Mouse (Mus musculus): Measurements from ENCODE around the gene Olfr374. TPM values are rescaled to one million over a fixed set of nuclear protein-coding genes. Genes with fewer than 3 reads are reported as not detected.
"Not testable (repeated sequence)": the region's sequence is repeated elsewhere in the genome, so short reads cannot be mapped to it uniquely, and the experiment has no call there.

The Olfr374 gene
- polyA plus RNA-seq (2014; fragmentation: Nextera tagmentation; extraction: Ambion mirVana): not detected in 2 replicates

DNA sequence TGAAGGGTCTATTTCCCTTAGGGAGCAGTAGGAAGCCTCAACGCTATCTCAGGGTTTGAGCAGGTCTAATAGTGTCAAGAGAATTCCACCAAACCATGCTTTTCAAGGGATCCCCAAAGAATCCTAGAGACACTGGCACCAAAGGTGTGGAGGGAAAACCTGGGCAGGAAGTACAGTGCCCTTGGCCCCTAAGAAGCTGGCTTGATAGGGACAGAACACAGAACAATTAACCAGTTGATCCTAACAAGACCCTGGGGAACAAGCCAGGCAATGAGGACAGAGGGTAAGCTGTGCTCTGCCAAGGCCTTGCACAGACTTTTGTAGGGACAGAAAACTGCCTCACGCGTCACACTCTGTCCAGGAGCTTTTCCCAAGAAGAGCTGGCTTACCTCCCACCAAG lies at the start of gene Olfr374:
Olfr374 (plus strand) TSS at position 301 of the 400 bp plus-strand sequence.
- DNase-seq (ENCODE audit: low spot score) (no peak), ATAC-seq (ENCODE audit: insufficient read depth, low FRiP score, low TSS enrichment) (no peak)
- H3K4me1 ChIP-seq (ENCODE audit: control insufficient read depth, insufficient read depth, low read length): no peaks in the 10 kb centered on the region
- H3K9ac ChIP-seq (ENCODE audit: low read length): no peak within 1 kb of the TSS
- no peaks in the 10 kb centered on the region for H3K36me3 ChIP-seq (ENCODE audit: control insufficient read depth, insufficient read depth, low read length)
- no peak within 1 kb of the TSS for H3K27ac ChIP-seq (ENCODE audit: low read depth, low read length)
- no peak within 1 kb of the TSS for H3K4me3 ChIP-seq (ENCODE audit: low read depth, low read length)
- 97% methylated on average over 3 of the region's 3 CpGs for WGBS
- H3K9me3 ChIP-seq (ENCODE audit: control insufficient read depth, low read length): no peaks in the 10 kb centered on the region
- H3K27me3 ChIP-seq (ENCODE audit: control insufficient read depth, insufficient read depth, low read length): no peaks in the 10 kb centered on the region
- no peak within 1 kb of the TSS for H3K4me2 ChIP-seq (ENCODE audit: low read depth)

DNA sequence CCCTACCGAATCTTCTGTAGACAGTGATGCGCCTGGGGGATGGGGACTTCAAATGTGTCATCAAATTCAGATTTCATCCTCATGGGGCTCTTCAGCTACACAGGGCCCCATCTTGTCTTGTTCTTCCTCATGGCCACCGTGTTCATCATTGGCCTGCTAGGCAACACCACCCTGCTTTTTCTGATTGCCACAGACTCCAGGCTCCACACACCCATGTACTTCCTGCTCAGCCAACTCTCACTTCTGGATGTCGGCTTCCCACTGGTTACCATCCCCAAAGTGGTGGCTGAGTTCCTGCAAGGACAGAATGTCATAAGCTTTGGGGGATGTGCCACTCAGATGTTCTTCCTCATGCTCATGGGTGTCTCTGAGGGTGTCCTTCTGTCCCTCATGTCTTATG lies 49.2 kb upstream of the Olfr374 start:
- H3K27me3 ChIP-seq (ENCODE audit: control insufficient read depth, insufficient read depth, low read length); ATAC-seq (ENCODE audit: insufficient read depth, low FRiP score, low TSS enrichment): not testable (repeated sequence)
- 83% methylated on average over 3 of the region's 4 CpGs for WGBS

DNA sequence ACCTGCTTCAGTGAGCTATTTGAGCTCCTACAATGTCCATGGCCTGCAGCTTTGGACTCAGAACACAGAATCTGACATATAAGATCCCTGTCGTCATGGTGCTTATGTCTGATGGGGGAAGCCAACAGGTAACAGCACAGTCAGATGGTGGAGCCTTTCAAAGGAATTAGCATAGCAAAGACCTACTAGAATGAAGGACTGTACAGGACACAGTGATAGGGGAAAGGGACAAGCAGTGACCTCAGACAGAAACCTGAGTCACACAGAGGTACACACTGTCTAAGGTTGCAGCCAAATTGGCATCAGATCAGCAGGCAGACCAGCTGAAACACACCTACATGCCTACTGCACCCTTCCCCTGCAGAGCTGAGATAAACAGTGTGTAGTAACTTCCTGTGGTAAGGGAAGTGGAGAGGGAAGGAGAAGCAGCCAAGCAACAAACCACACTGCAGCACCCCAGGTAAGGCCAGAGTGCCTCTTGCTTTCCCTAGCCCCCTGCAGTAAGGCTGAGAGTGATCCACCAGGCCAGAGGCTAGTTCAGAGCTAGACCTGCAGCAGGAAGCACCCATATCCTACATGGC lies 39.9 kb upstream of the Olfr374 start:
- not testable (repeated sequence) for H3K9me3 ChIP-seq (ENCODE audit: control insufficient read depth, low read length); ATAC-seq (ENCODE audit: insufficient read depth, low FRiP score, low TSS enrichment); H3K27ac ChIP-seq (ENCODE audit: low read depth, low read length); H3K9ac ChIP-seq (ENCODE audit: low read length); H3K4me1 ChIP-seq (ENCODE audit: control insufficient read depth, insufficient read depth, low read length); H3K36me3 ChIP-seq (ENCODE audit: control insufficient read depth, insufficient read depth, low read length); H3K4me2 ChIP-seq (ENCODE audit: low read depth); DNase-seq (ENCODE audit: low spot score); H3K27me3 ChIP-seq (ENCODE audit: control insufficient read depth, insufficient read depth, low read length); H3K4me3 ChIP-seq (ENCODE audit: low read depth, low read length)
- WGBS: 100% methylated on average over 1 of the region's 1 CpGs

More for the DNA sequence above, 49.2 kb upstream of the Olfr374 start:
- H3K9ac ChIP-seq (ENCODE audit: low read length); H3K9me3 ChIP-seq (ENCODE audit: control insufficient read depth, low read length); H3K27ac ChIP-seq (ENCODE audit: low read depth, low read length); H3K4me2 ChIP-seq (ENCODE audit: low read depth); H3K4me3 ChIP-seq (ENCODE audit: low read depth, low read length); H3K36me3 ChIP-seq (ENCODE audit: control insufficient read depth, insufficient read depth, low read length); DNase-seq (ENCODE audit: low spot score); H3K4me1 ChIP-seq (ENCODE audit: control insufficient read depth, insufficient read depth, low read length): not testable (repeated sequence)

DNA sequence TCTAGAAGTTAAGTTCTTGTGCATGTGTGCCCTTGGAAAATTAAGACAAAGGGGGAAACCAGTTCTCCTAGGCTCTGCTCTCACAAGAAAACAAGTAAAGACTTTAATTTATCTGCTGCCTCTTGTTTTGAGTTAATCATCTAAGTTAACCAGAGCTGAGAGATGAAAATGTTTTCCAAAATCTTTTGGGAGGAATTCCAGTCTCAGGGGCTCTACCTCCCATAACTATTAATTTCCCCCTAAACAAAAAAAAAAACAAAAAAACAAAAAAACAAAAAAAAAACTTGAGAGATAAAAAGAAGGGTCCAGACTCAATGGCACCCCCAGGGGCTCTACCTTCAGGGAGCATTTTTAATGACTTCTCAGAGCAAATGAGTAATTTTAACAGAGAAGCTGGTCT lies 24.0 kb upstream of the Olfr374 start, which contains the start of gene Olfr373:
Olfr373 (plus strand) TSS at position 301 of the 400 bp plus-strand sequence.
- not testable (repeated sequence) for DNase-seq (ENCODE audit: low spot score); H3K9ac ChIP-seq (ENCODE audit: low read length); H3K4me3 ChIP-seq (ENCODE audit: low read depth, low read length); H3K36me3 ChIP-seq (ENCODE audit: control insufficient read depth, insufficient read depth, low read length); H3K27ac ChIP-seq (ENCODE audit: low read depth, low read length); H3K4me2 ChIP-seq (ENCODE audit: low read depth); H3K4me1 ChIP-seq (ENCODE audit: control insufficient read depth, insufficient read depth, low read length); H3K9me3 ChIP-seq (ENCODE audit: control insufficient read depth, low read length); H3K27me3 ChIP-seq (ENCODE audit: control insufficient read depth, insufficient read depth, low read length); ATAC-seq (ENCODE audit: insufficient read depth, low FRiP score, low TSS enrichment)

DNA sequence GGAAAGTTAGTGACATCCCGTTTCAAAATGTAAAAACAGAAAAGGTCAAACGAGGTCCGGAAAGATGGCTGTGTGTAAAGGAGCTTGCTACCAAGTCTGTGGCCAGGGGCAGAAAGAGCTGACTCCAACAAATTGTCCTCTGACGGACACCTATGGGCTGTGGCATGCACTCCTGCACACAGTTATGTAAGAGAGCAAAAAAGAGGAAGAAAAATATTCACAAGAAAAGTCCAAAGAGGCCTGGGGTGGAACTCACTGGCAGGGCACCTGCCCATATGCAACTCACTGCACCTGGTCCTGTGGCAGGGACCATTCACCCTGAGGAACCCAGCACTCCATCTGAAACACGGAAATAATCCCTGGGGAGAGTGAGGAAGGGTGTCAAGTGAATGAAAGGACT lies 22.1 kb upstream of the Olfr374 start:
- Histone ChIP-seq H3K36me3 (ENCODE audit: control insufficient read depth, insufficient read depth, low read length) (no peaks in the 10 kb centered on the region), H3K27ac (ENCODE audit: low read depth, low read length) (no peak overlapping the region), H3K4me3 (ENCODE audit: low read depth, low read length) (no peak overlapping the region), H3K4me1 (ENCODE audit: control insufficient read depth, insufficient read depth, low read length) (no peaks in the 10 kb centered on the region), H3K4me2 (ENCODE audit: low read depth) (no peak overlapping the region), H3K27me3 (ENCODE audit: control insufficient read depth, insufficient read depth, low read length) (no peaks in the 10 kb centered on the region), H3K9me3 (ENCODE audit: control insufficient read depth, low read length) (no peaks in the 10 kb centered on the region), H3K9ac (ENCODE audit: low read length) (no peak overlapping the region)
- DNase-seq (ENCODE audit: low spot score): no peak
- no peak for ATAC-seq (ENCODE audit: insufficient read depth, low FRiP score, low TSS enrichment)
- WGBS: 78% methylated on average over 5 of the region's 5 CpGs

DNA sequence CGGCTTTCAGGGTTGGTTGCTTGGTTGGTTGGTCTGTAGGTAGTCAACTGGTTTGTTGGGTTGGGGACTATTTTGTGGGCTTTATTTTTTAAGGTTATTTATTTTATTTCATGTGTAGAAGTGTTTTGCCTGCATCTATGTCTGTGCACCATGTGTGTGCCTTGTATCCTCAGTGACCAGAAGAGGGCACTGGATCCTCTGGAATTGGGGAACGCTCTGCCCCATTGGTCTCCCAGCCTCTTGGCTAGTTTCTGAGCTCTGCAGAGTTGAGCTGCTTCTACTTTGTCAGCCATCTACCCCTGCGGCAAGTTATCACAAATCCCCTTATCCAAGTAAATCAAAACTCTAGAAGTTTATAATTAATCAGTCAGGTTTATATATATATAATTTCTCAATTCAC lies 19.2 kb upstream of the Olfr374 start:
- H3K4me2 ChIP-seq (ENCODE audit: low read depth); H3K9me3 ChIP-seq (ENCODE audit: control insufficient read depth, low read length); H3K36me3 ChIP-seq (ENCODE audit: control insufficient read depth, insufficient read depth, low read length); H3K4me1 ChIP-seq (ENCODE audit: control insufficient read depth, insufficient read depth, low read length); H3K27me3 ChIP-seq (ENCODE audit: control insufficient read depth, insufficient read depth, low read length); H3K27ac ChIP-seq (ENCODE audit: low read depth, low read length); DNase-seq (ENCODE audit: low spot score); H3K9ac ChIP-seq (ENCODE audit: low read length); H3K4me3 ChIP-seq (ENCODE audit: low read depth, low read length); ATAC-seq (ENCODE audit: insufficient read depth, low FRiP score, low TSS enrichment): not testable (repeated sequence)
- WGBS: 85% methylated on average over 3 of the region's 3 CpGs

DNA sequence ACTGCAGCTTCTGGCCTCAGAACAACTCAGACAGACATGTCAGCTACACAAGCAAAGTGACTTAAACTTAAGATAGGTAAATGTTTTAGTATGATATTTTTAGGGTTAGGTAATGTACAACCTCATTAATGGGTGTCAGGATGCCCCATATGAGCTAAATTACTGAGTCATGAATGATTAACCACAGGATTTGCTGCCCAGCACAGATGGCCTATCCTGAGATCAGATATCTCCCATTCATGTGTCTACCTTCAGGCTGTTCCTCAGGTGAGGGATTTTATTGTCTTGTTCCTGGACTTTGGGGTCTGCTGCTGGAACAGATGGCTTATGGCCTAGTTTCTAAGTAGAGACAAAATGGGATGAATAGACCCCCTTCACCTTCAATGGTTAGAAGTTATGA lies 10.1 kb upstream of the Olfr374 start:
- H3K9ac ChIP-seq (ENCODE audit: low read length); ATAC-seq (ENCODE audit: insufficient read depth, low FRiP score, low TSS enrichment); H3K9me3 ChIP-seq (ENCODE audit: control insufficient read depth, low read length); H3K27ac ChIP-seq (ENCODE audit: low read depth, low read length); H3K27me3 ChIP-seq (ENCODE audit: control insufficient read depth, insufficient read depth, low read length); H3K36me3 ChIP-seq (ENCODE audit: control insufficient read depth, insufficient read depth, low read length); H3K4me3 ChIP-seq (ENCODE audit: low read depth, low read length); H3K4me1 ChIP-seq (ENCODE audit: control insufficient read depth, insufficient read depth, low read length); H3K4me2 ChIP-seq (ENCODE audit: low read depth); DNase-seq (ENCODE audit: low spot score): not testable (repeated sequence)

DNA sequence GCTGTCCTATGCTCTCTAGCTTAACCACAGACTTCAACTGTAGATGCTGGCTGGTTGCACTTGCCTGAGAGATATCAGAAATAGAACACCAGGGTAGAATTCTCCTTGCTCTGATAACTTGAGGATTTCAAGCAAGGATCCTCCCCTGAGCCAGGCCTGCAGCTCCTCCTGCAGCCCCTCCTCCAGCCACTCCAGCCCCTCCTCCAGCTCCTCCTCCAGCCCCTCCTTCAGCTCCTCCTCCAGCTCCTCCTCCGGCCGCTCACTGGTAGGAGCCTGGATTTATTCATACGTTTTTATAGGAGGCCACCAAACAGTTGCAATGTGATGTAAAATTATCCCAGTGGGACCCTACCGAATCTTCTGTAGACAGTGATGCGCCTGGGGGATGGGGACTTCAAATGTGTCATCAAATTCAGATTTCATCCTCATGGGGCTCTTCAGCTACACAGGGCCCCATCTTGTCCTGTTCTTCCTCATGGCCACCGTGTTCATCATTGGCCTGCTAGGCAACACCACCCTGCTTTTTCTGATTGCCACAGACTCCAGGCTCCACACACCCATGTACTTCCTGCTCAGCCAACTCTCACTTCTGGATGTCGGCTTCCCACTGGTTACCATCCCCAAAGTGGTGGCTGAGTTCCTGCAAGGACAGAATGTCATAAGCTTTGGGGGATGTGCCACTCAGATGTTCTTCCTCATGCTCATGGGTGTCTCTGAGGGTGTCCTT lies 7.3 kb upstream of the Olfr374 start:
- not testable (repeated sequence) for H3K9ac ChIP-seq (ENCODE audit: low read length); ATAC-seq (ENCODE audit: insufficient read depth, low FRiP score, low TSS enrichment); H3K27me3 ChIP-seq (ENCODE audit: control insufficient read depth, insufficient read depth, low read length); H3K9me3 ChIP-seq (ENCODE audit: control insufficient read depth, low read length); DNase-seq (ENCODE audit: low spot score); H3K4me3 ChIP-seq (ENCODE audit: low read depth, low read length); H3K4me2 ChIP-seq (ENCODE audit: low read depth); H3K27ac ChIP-seq (ENCODE audit: low read depth, low read length); H3K36me3 ChIP-seq (ENCODE audit: control insufficient read depth, insufficient read depth, low read length); H3K4me1 ChIP-seq (ENCODE audit: control insufficient read depth, insufficient read depth, low read length)
- 60% methylated on average over 6 of the region's 7 CpGs for WGBS

DNA sequence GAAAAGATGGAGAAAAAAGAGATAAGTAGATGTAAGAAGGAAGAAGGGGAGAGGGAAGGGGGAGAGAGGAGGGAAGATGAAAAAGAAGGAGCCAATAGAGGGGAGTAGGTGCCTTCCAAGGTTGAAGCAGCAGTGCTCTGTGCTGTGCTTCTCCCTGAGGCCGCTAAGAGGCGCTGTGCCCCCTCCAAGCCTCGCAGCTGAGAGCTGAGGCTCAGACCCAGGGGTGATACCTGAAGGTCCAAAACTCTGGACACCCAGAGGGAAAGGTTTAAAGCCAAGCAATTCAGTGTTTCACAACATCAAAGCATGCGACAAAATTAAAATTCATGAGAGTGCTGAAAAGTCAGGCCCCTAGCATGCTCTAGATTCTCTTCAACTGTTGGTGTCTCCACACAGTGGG lies 1.7 kb upstream of the Olfr374 start:
- no peak for ATAC-seq (ENCODE audit: insufficient read depth, low FRiP score, low TSS enrichment)

More for the DNA sequence above, 1.7 kb upstream of the Olfr374 start:
- Histone ChIP-seq H3K27me3 (ENCODE audit: control insufficient read depth, insufficient read depth, low read length) (no peaks in the 10 kb centered on the region), H3K9ac (ENCODE audit: low read length) (no peak overlapping the region), H3K9me3 (ENCODE audit: control insufficient read depth, low read length) (no peaks in the 10 kb centered on the region), H3K4me1 (ENCODE audit: control insufficient read depth, insufficient read depth, low read length) (no peaks in the 10 kb centered on the region), H3K36me3 (ENCODE audit: control insufficient read depth, insufficient read depth, low read length) (no peaks in the 10 kb centered on the region), H3K4me3 (ENCODE audit: low read depth, low read length) (no peak overlapping the region), H3K4me2 (ENCODE audit: low read depth) (no peak overlapping the region), H3K27ac (ENCODE audit: low read depth, low read length) (no peak overlapping the region)
- WGBS: 23% methylated on average over 4 of the region's 4 CpGs
- no peak for DNase-seq (ENCODE audit: low spot score)

Measured in neural tube, embryonic 11.5 days (tissue).